Mouse (Mus musculus) central nervous system, embryonic 18 days (tissue): ENCODE data around the gene Cmtm5. TPM values are rescaled to one million over a fixed set of nuclear protein-coding genes. Genes with fewer than 3 reads are reported as not detected.

Experiments
- polyA plus RNA-seq: library from polyadenylated mRNA; depleted of rRNA; stranded (reverse); fragments of >200 nt; gene quantifications from 2 replicates; pipeline ENCODE4 v1.2.3, GENCODE M21; 2012; rRNA removed

The Cmtm5 gene
- polyA plus RNA-seq, result 13.8 and 16.4 TPM in 2 replicates

DNA sequence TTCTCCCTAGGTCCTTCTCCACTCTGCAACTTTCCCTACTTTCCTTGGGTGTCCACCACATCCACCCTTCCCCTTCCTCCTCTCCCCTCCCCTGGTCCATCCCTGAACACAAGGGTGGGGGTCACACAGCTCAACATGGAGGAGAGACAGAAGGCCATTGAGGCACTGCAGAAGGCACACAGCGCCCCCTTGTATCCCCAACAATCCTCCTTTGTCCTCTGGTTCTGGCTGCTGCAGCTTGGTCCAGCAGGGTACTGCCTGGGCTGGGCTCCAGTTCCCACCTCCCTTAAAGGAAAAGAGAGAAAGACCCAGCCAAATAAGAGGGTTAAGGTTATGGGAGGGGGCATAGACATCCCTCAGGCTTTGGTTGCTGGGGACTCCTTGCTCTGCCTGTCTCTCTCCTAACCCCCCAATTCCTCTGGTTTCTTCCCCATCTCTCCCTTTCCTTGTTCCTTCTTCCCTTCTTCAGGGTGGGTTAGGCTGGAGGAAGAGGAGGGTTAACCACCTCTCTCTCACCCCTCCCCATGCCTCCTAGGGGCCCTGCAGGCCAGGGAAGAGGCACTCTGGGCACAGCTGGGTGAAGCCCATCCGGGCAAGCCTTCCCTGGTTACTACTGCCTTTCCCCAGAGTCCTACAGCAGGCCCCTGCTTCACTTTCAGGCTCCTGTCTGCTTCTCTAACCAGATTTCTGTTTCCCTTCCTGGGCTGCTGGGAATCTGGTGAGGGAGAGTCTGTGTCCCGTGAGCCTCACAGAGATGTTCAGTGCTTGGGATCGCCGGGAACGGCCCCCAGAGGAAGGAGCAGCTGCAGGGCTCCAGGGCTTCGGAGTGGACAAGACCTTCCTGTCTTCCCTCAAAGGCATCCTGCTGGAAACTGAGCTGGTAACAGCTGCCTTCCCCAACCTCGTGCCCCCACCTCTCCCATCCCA is at the start of gene Cmtm5:
TSS of gene Cmtm5 (plus strand) at position 358 of the 927 bp plus-strand sequence.

DNA sequence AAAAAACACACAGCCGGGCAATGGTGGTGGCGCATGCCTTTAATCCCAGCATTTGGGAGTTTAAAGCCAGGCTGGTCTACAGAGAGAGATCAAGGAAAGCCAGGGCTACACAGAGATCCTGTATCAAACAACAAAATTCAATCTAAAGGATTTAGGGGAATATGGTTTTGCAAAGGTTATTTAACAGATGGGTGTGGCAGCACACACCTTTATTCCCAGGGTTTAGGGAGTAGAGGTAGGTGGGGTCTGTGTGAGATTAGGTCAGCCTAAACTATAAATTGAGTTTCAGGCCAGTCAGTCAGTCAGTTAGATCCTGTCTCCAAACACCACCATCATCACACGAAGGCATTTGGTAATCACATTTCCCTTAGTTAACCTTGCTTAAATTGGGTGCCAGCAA is 43.9 kb upstream of the Cmtm5 start, which contains the start of gene Pabpn1:
TSS of gene Pabpn1 (plus strand) at position 301 of the 400 bp plus-strand sequence.

DNA sequence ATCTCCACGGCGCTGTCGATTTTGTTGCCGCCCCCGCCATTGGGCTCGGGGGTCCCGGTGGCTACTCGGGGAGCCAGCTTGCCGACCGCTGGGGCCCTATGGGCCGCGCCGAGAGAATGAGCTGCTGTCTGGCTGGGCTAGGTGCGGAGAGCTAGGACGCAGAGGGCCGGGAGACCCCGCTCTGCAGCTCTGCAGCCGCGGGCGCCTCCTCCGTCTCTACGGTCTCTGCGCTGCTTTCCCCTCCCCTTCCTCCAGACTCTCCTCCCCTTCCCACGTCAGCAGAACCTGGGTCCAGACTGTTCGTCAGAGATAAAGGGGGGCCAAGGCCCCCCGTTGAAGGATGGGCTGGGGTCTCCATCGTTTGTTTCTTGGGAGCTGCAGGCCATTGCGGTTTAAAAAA is 23.2 kb upstream of the Cmtm5 start, which contains the start of gene Slc22a17:
TSS of gene Slc22a17 (minus strand) at position 247 of the 400 bp plus-strand sequence.

DNA sequence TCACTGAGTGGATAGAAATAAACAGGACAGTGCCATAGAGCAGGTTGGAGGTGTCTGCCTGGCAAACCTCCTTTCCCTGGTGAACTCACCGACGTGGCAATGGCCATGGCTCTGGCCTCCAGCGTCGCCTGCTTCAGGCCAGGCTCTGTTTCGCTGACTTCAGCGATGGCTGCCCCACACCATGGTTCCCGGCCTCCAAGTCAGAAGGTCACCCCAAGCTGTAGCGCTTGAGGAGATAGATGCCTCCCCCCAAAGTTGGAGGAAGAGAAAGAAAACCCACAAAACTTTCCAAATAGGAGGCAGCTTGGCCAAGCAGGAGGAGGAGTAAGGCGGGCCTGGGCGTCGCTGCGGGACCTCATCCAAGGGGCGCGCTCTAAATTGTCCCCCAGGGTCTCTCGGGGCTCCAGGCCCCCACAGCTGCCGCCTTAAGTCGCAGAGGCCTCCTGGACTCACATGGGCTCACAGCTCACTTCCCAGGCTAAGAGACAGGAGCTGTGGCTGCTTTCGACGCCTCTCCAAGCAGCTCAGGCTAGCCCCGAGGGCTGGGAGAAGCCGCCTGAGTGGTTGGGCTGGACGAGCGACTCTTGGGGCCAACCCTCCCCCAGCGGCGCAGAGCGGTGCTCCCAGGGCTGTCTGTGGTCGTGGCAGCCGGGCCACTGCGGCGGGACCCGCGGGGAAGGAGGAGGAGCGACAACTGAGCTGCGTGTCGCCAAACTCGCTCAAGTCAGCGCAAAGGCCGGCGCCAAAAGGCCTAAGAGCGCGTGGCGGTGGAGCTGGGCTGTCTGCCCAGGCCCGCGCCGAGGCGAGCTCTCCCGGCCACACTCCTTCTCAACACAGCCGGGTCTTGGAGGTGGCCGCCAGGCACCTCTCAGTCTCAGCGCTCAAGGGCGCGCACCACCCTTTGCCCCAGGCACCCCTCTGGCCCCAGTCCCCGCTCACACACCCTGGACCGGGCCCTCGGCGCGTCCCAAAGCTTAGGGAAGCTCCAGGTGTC is 10.4 kb upstream of the Cmtm5 start, which contains the start of gene Efs:
TSS of gene Efs (minus strand) at position 778 of the 994 bp plus-strand sequence.

DNA sequence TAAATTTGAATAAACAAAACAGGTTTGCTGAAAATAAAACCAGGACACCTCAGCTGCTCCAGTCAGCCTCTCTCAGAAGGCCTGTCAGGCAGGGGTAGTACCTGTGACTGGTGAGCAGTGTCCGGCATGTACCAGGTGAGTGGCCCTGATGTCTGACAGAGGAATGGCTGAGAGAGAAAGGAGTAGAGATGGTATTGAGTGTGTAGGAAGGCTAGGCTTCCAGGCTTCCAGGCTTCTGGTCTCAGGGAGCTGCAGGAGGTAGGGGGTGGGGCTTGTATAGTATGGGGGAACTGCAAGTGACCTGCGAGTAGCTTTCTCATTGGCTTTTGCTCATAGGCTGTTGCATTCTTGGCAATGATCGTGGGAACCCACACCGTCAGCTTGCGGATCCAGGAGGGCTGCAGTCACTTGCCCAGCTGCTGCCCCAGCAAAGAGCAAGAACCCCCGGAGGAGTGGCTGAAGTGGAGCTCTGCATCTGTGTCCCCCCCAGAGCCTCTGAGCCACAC is 3.4 kb upstream of the Cmtm5 start, which contains the start of gene Il25:
TSS of gene Il25 (plus strand) at position 51 of the 506 bp plus-strand sequence.

DNA sequence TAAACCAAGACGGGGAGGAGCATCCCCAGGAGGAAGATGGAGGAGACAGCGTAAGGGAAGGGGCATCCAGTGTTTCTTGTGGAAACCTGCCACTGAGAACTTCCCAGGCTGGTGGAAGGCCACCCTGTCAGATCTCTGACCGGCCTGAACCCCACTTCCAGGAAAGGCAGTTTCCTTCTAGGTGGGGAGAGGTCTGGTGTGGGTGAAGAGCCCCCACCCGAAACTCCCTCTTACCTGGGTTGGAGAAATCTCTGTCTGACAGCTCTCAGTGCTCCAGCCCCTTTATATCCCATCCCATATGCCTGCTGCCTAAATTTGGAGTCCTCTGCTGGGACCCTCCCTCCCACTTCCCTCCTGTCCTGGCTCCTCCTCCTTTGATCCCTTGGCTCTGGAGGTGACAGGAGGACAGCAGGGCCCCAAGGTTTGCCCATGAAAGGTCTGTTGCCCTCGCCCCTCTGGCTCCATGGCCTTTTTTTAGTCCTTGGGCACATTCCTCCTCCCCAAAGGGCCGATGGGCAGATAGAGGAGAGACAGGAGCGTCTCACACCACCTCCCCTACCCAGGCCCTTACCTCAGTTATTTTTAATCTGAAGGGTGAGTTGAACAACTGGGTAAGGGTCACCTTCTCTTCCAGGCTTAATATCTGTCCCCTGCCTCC is 30.4 kb downstream of the Cmtm5 start, which contains the start of gene Myh6:
TSS of gene Myh6 (minus strand) at position 608 of the 658 bp plus-strand sequence.

DNA sequence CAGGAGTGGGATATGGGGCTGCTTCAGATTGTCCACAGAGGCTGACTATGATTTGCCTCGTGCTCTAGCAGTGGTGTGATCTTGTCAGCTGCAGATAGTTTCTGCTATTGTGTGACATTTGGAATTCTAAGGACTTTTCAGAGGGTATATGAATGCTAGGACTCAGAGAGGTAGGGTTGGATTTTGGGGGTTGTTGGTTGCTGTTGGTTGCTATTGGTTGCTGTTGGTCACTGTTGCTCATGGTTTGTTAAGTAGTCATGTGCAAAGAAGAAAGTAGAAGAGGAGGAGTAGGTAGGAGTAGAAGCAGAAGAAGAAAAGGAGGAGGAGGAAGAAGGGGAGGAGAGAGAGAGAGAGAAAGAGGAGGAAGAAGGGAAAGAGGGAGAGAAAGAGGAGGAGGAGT is 40.6 kb downstream of the Cmtm5 start, which contains the start of gene Gm17428:
TSS of gene Gm17428 (plus strand) at position 301 of the 400 bp plus-strand sequence.

Other genes starting within 250 kb of the Cmtm5 start
- gene Acin1, start 249.3 kb upstream of the Cmtm5 start, polyA plus RNA-seq, result 225 and 264 TPM in 2 replicates
- gene Gm29776, start 237.4 kb upstream of the Cmtm5 start, polyA plus RNA-seq, result 0.10 and 0.12 TPM in 2 replicates
- gene Cebpe, start 224.1 kb upstream of the Cmtm5 start, polyA plus RNA-seq, result 0.06 and 0.11 TPM in 2 replicates
- gene Slc7a8, start 154.3 kb upstream of the Cmtm5 start, polyA plus RNA-seq, result 14.4 and 15.7 TPM in 2 replicates
- gene Rnf212b, start 122.1 kb upstream of the Cmtm5 start, polyA plus RNA-seq, result 0.08 TPM in 1 of 2 replicates, not detected in the other
- gene Homez, start 65.3 kb upstream of the Cmtm5 start, polyA plus RNA-seq, result 6.2 and 8.5 TPM in 2 replicates
- gene Ppp1r3e, start 58.7 kb upstream of the Cmtm5 start, polyA plus RNA-seq, result 25.1 and 26.0 TPM in 2 replicates
- gene Bcl2l2, start 52.9 kb upstream of the Cmtm5 start, polyA plus RNA-seq, result 44.3 and 49.5 TPM in 2 replicates
- 0.26 and 0.39 TPM in 2 replicates for gene Gm20521, start 52.8 kb upstream of the Cmtm5 start, polyA plus RNA-seq
- 602 and 626 TPM in 2 replicates for gene Pabpn1, start 43.8 kb upstream of the Cmtm5 start, polyA plus RNA-seq
- 621 and 624 TPM in 2 replicates for gene Slc22a17, start 23.1 kb upstream of the Cmtm5 start, polyA plus RNA-seq
- 18.4 and 20.5 TPM in 2 replicates for gene Efs, start 10.1 kb upstream of the Cmtm5 start, polyA plus RNA-seq
- gene Il25, start 3.6 kb upstream of the Cmtm5 start, polyA plus RNA-seq, result 0.17 and 0.33 TPM in 2 replicates
- gene Myh6, start 30.7 kb downstream of the Cmtm5 start, polyA plus RNA-seq, result 0.12 and 0.34 TPM in 2 replicates
- not detected in 2 replicates for gene Gm17428, start 40.7 kb downstream of the Cmtm5 start, polyA plus RNA-seq
- 9.7 and 15.0 TPM in 2 replicates for gene Myh7, start 58.4 kb downstream of the Cmtm5 start, polyA plus RNA-seq
- gene Ngdn, start 79.2 kb downstream of the Cmtm5 start, polyA plus RNA-seq, result 45.2 and 47.4 TPM in 2 replicates
- gene Zfhx2, start 156.1 kb downstream of the Cmtm5 start, polyA plus RNA-seq, result 8.5 and 9.9 TPM in 2 replicates
- 18.8 and 20.8 TPM in 2 replicates for gene Thtpa, start 158.5 kb downstream of the Cmtm5 start, polyA plus RNA-seq
- gene Ap1g2, start 170.3 kb downstream of the Cmtm5 start, polyA plus RNA-seq, result 20.4 and 21.0 TPM in 2 replicates
- 221 and 240 TPM in 2 replicates for gene Jph4, start 180.7 kb downstream of the Cmtm5 start, polyA plus RNA-seq